Mouse (Mus musculus) erythroblast, embryonic 14.5 days (primary cell): ENCODE data around the gene Dnmt1.

Experiments
- GATA1 ChIP-seq: IDR thresholded peaks from 2 replicates; pipeline ENCODE4 v1.6.1; 2012; ENCODE audit warnings: low read length, inconsistent platforms, mixed read lengths
- TAL1 ChIP-seq: IDR thresholded peaks from 3 replicates; pipeline ENCODE4 v1.6.1; 2012; ENCODE audit warnings: low read length, inconsistent platforms, mixed read lengths

GRCm38 (mm10) chr9:20869246-20869645 is 90.4 kb downstream of the Dnmt1 start:
- TF ChIP-seq GATA1 = no peak
- TF ChIP-seq TAL1 = no peak
